Mouse (Mus musculus): ENCODE data around the gene 4930467E23Rik.
"Not testable (repeated sequence)": the region's sequence is repeated elsewhere in the genome, so short reads cannot be mapped to it uniquely, and the experiment has no call there.

GRCm38 (mm10) chr8:19761660-19762059, 32.3 kb downstream of the 4930467E23Rik start:
- not testable (repeated sequence) for TF ChIP-seq ZC3H11A (IDR thresholded peaks at IDR 0.05; ENCODE audit: borderline replicate concordance, low read depth, low read length); ZNF384 (IDR thresholded peaks at IDR 0.05; ENCODE audit: low read depth, low read length); MAFK (IDR thresholded peaks at IDR 0.05; ENCODE audit: insufficient read depth, low read depth, low read length); CHD2 (IDR thresholded peaks at IDR 0.05; ENCODE audit: low read depth, low read length)
